Mouse (Mus musculus) C2C12 (cell line): ENCODE data around the gene Tnfaip8l1.

ENCODE experiments used
- CEBPB ChIP-seq: IDR thresholded peaks from one replicate; pipeline ENCODE4 v1.6.1; 2011; ENCODE audit warnings: low read depth, mild to moderate bottlenecking, control low read depth, moderate library complexity
- CTCF ChIP-seq: IDR thresholded peaks from one replicate; pipeline ENCODE4 v1.5.1; 2011; ENCODE audit not compliant: control insufficient read depth, insufficient read depth, insufficient read length
- FOSL1 ChIP-seq: IDR thresholded peaks from one replicate; pipeline ENCODE4 v1.8.0; 2011; ENCODE audit warnings: mild to moderate bottlenecking, low read length; ENCODE audit not compliant: poor library complexity, insufficient read depth, severe bottlenecking
- MAX ChIP-seq: IDR thresholded peaks from one replicate; pipeline ENCODE4 v1.6.1; 2011; ENCODE audit warnings: mild to moderate bottlenecking, control low read depth
- MYOD1 ChIP-seq: IDR thresholded peaks from one replicate; pipeline ENCODE4 v1.6.1; 2011; ENCODE audit warnings: low read depth; ENCODE audit not compliant: control insufficient read depth, insufficient read length
- USF1 ChIP-seq: IDR thresholded peaks from one replicate; pipeline ENCODE4 v1.6.1; 2011; ENCODE audit warnings: low read depth, mild to moderate bottlenecking, control low read depth, moderate library complexity

DNA sequence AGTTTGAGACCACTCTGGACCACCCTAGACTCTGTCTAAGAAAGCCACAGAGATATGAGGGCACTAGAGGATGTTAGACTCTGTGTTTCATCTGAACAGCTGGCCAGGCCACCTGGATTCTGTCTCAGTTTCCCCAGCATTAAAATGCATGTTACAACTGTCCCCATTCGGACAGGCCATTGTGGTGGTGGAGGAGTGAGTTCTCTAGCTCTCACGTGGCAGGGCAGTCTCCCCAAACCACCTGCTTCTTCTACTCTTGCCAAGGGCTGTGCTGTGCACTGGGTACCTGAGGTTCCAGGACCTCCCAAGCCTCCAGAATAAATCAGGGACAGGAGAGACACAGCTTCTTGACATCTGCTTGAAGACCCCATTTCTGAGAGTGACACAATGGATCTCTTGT lies 12.4 kb upstream of the Tnfaip8l1 start:
- no peak for TF ChIP-seq CTCF
- no peak for TF ChIP-seq MAX
- no peak for TF ChIP-seq FOSL1
- no peak for TF ChIP-seq CEBPB
- TF ChIP-seq MYOD1 = no peak
- TF ChIP-seq USF1 = no peak
